Mouse (Mus musculus): ENCODE measurements around the gene 3100002H09Rik.

DNA sequence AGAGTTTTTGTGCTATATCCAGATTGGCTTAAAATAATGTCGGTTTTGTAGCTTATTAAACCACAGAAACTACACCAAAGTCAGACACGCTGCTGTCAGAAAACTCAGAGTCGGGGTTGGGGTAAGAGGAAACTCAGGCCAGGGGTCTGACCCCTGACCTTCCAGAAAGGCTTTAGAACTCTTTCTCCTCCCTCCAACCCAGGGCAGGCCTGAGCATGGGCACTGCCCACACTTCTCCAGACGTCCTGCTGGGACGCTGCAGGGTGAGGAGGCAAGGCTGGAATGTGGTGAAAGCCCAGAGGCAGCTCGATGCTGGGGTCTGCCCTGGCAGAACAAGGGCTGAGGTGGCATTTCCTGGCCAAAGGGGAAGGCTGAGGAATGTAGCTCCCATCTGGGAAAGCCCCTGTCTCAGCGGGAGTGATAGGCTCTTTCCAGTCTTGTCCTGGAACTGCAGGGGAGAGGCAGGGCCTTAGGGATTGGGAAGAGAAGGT, 34.6 kb downstream of the 3100002H09Rik start:
- no peak for TF ChIP-seq CTCF (IDR thresholded peaks at IDR 0.05)
- no peak for TF ChIP-seq EP300 (IDR thresholded peaks at IDR 0.05)

Data from lung, postnatal 0 days (tissue).